Mouse (Mus musculus): Measurements from ENCODE around the gene Snx22. TPM values are rescaled to one million over a fixed set of nuclear protein-coding genes. Genes with fewer than 3 reads are reported as not detected.

Gene Snx22
- total RNA-seq, 1 experiment = 13.1 TPM

DNA sequence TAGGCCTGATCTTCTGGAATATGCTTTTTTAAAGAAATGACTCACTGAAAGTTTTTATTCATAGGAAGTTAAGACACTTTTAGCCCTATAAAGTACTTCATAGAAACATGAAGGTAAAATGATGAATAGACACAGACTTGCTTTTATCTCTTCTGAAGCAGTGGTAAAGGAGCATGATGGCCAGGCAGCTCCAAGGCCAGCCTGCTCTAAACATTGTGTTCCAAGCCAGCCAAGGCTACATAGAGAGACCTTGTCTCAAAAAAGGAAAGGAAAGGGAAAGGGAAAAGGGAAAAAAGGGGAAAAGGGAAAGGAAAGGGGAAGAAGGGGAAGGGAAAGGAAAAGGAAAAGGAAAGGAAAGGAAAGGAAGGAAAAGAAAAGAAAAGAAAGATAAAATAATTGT lies 48.9 kb downstream of the Snx22 start:
- Histone ChIP-seq H3K9me3 (ENCODE audit: control insufficient read depth, insufficient read depth, low read depth, low read length) (no peaks in the 10 kb centered on the region), H3K36me3 (ENCODE audit: control insufficient read depth, insufficient read depth, low read length, poor library complexity, severe bottlenecking) (no peaks in the 10 kb centered on the region), H3K27ac (ENCODE audit: insufficient read depth, low read depth, low read length, poor library complexity, severe bottlenecking) (no peak overlapping the region), H3K4me3 (ENCODE audit: insufficient read depth in 1 of 2, low read depth in 1 of 2, low read length in 2 of 2, poor library complexity in 1 of 2, severe bottlenecking in 1 of 2) (no peak overlapping the region), H3K9ac (ENCODE audit: insufficient read depth, low read depth, low read length, poor library complexity, severe bottlenecking) (no peak overlapping the region), H3K4me1 (ENCODE audit: control insufficient read depth in 2 of 2, insufficient read depth in 2 of 2, low read length in 2 of 2, poor library complexity in 1 of 2) (no peaks in the 10 kb centered on the region)
- no peak for DNase-seq (ENCODE audit: low read depth, low spot score)
- in situ Hi-C loops (cut with MboI; ENCODE audit: low sequenced_read_pairs in 2 of 2, unreplicated experiment in 2 of 2) = no loop called here
- TF ChIP-seq CHD2 (IDR thresholded peaks at IDR 0.05; ENCODE audit: low read depth, low read length) (no peak), ZNF384 (IDR thresholded peaks at IDR 0.05; ENCODE audit: low read depth, low read length) (no peak), MAFK (IDR thresholded peaks at IDR 0.05; ENCODE audit: insufficient read depth, low read depth, low read length) (no peak), HCFC1 (IDR thresholded peaks at IDR 0.05; ENCODE audit: borderline replicate concordance, insufficient read depth, low read length) (no peak), ZC3H11A (IDR thresholded peaks at IDR 0.05; ENCODE audit: borderline replicate concordance, low read depth, low read length) (no peak)

Other genes starting within 250 kb of the Snx22 start
- gene Zfp609, start 242.2 kb downstream of the Snx22 start, total RNA-seq (2012; rRNA removed) = 8.7 and 9.9 TPM in 2 replicates
- gene Pclaf, start 179.5 kb downstream of the Snx22 start, total RNA-seq (2012; rRNA removed) = 33.7 and 36.7 TPM in 2 replicates
- gene Trip4, start 160.9 kb downstream of the Snx22 start, total RNA-seq (2012; rRNA removed) = 13.5 and 18.6 TPM in 2 replicates
- gene Csnk1g1, start 160.8 kb downstream of the Snx22 start, total RNA-seq (2012; rRNA removed) = 23.5 and 25.4 TPM in 2 replicates
- gene Ppib, start 9.5 kb downstream of the Snx22 start, total RNA-seq (2012; rRNA removed) = 891 and 1,136 TPM in 2 replicates
- 27.4 and 42.4 TPM in 2 replicates for gene Snx1, start 56.9 kb upstream of the Snx22 start, total RNA-seq (2012; rRNA removed)
- 31.7 and 55.9 TPM in 2 replicates for gene Ciao2a, start 56.9 kb upstream of the Snx22 start, total RNA-seq (2012; rRNA removed)
- gene Dapk2, start 88.5 kb upstream of the Snx22 start, total RNA-seq (2012; rRNA removed) = 0.90 and 1.2 TPM in 2 replicates

Measured in ES-E14 (cell line).